Mouse (Mus musculus) liver, embryonic 13.5 days (tissue): Measurements from ENCODE around the gene Irs4. TPM values are rescaled to one million over a fixed set of nuclear protein-coding genes. Genes with fewer than 3 reads are reported as not detected.

Experiments
- ATAC-seq: fragments of 200-750 bp; cut with Nextera tagmentation; 2 replicates; pipeline ENCODE4 v1.8.0; 2017; ENCODE audit warnings: low read depth, mild to moderate bottlenecking, moderate number of reproducible peaks, moderate library complexity
- DNase-seq: peaks from one replicate; pipeline ENCODE4 v3.0.0; 2022
- H3K27ac ChIP-seq: fragments of 300-500 bp; sonication (generic); 2 replicates; pipeline ENCODE4 v1.5.1; 2015; ENCODE audit warnings: moderate library complexity, mild to moderate bottlenecking, inconsistent platforms
- H3K27me3 ChIP-seq: fragments of 300-500 bp; sonication (generic); 2 replicates; pipeline ENCODE4 v1.6.1; 2015; ENCODE audit warnings: mild to moderate bottlenecking, inconsistent platforms
- H3K36me3 ChIP-seq: fragments of 300-500 bp; sonication (generic); 2 replicates; pipeline ENCODE4 v1.6.1; 2015; ENCODE audit warnings: mild to moderate bottlenecking, inconsistent platforms
- H3K4me1 ChIP-seq: fragments of 300-500 bp; sonication (generic); replicated peaks from 2 replicates; pipeline ENCODE4 v1.6.1; 2015; ENCODE audit warnings: inconsistent platforms
- H3K4me2 ChIP-seq: fragments of 300-500 bp; sonication (generic); 2 replicates; pipeline ENCODE4 v1.6.1; 2015; ENCODE audit warnings: inconsistent platforms, mild to moderate bottlenecking, moderate library complexity
- H3K4me3 ChIP-seq: fragments of 300-500 bp; sonication (generic); replicated peaks from 2 replicates; pipeline ENCODE4 v1.5.1; 2015; ENCODE audit warnings: mild to moderate bottlenecking, inconsistent platforms
- H3K9ac ChIP-seq: fragments of 300-500 bp; sonication (generic); 2 replicates; pipeline ENCODE4 v1.6.1; 2015; ENCODE audit warnings: mild to moderate bottlenecking, inconsistent platforms
- H3K9me3 ChIP-seq: fragments of 300-500 bp; sonication (generic); replicated peaks from 2 replicates; pipeline ENCODE4 v1.6.1; 2016; ENCODE audit warnings: inconsistent platforms
- WGBS: fragments of 180-500 bp; shearing (Covaris S2); methylation state at CpG from one replicate; pipeline ENCODE4 v1.1.7; 2015; ENCODE audit not compliant: insufficient replicate concordance; 5-methylcytosine and 5-hydroxymethylcytosine counted together
- polyA plus RNA-seq: library from polyadenylated mRNA; unstranded; fragments of >200 nt; fragmentation: Nextera tagmentation; extraction: Ambion mirVana; gene quantifications from 2 replicates; pipeline ENCODE4 v1.2.1, GENCODE M21; 2015

The Irs4 gene
- not detected in 2 replicates for polyA plus RNA-seq

GRCm38 (mm10) chrX:141724937-141725918, at the start of gene Irs4:
Irs4 (minus strand) TSS chrX:141725263.
- Histone ChIP-seq H3K4me3 (peak within 1 kb of the TSS; percentile 21), H3K36me3 (no peaks in the 10 kb centered on the region), H3K27me3 (peaks cover 67% of the 10 kb centered on the region), H3K27ac (no peak within 1 kb of the TSS), H3K4me2 (peak within 1 kb of the TSS; percentile 32; the same call in 1 of the 2 replicates), H3K4me1 (no peaks in the 10 kb centered on the region), H3K9me3 (no peaks in the 10 kb centered on the region), H3K9ac (no peak within 1 kb of the TSS)
- ATAC-seq (no peak), DNase-seq (no peak)
- WGBS = 22% methylated on average over 42 of the region's 51 CpGs

GRCm38 (mm10) chrX:141750360-141750759, 25.3 kb upstream of the Irs4 start:
- Histone ChIP-seq H3K27ac (no peak overlapping the region), H3K9me3 (no peaks in the 10 kb centered on the region), H3K27me3 (no peaks in the 10 kb centered on the region), H3K4me3 (no peak overlapping the region), H3K4me1 (no peaks in the 10 kb centered on the region), H3K9ac (no peak overlapping the region), H3K36me3 (no peaks in the 10 kb centered on the region), H3K4me2 (no peak overlapping the region)
- WGBS = 36% methylated on average over 2 of the region's 2 CpGs
- no peak for DNase-seq
- no peak for ATAC-seq

- Histone ChIP-seq H3K4me3 (no peak overlapping the region), H3K9ac (no peak overlapping the region), H3K4me1 (no peaks in the 10 kb centered on the region), H3K27me3 (peaks cover 23% of the 10 kb centered on the region), H3K27ac (no peak overlapping the region), H3K9me3 (no peaks in the 10 kb centered on the region), H3K36me3 (no peaks in the 10 kb centered on the region), H3K4me2 (no peak overlapping the region)
- DNase-seq (no peak), ATAC-seq (no peak)
- 62% methylated on average over 5 of the region's 5 CpGs for WGBS
Measured at GRCm38 (mm10) chrX:141729570-141729969, 4.5 kb upstream of the Irs4 start.

- Histone ChIP-seq H3K9me3 (no peaks in the 10 kb centered on the region), H3K4me3 (peak overlapping the region; percentile 21), H3K9ac (no peak overlapping the region), H3K27ac (no peak overlapping the region), H3K36me3 (no peaks in the 10 kb centered on the region), H3K4me2 (peak overlapping the region; percentile 32; the same call in 1 of the 2 replicates), H3K4me1 (no peaks in the 10 kb centered on the region), H3K27me3 (peaks cover 70% of the 10 kb centered on the region)
- DNase-seq (no peak), ATAC-seq (no peak)
- WGBS = 19% methylated on average over 52 of the region's 52 CpGs
Measured at GRCm38 (mm10) chrX:141724391-141724891, 622 bp downstream of the Irs4 start.

- no peak for ATAC-seq
- Histone ChIP-seq H3K27me3 (peaks cover 70% of the 10 kb centered on the region), H3K4me3 (no peak overlapping the region), H3K4me2 (no peak overlapping the region), H3K36me3 (no peaks in the 10 kb centered on the region), H3K4me1 (no peaks in the 10 kb centered on the region), H3K9ac (no peak overlapping the region), H3K9me3 (no peaks in the 10 kb centered on the region), H3K27ac (no peak overlapping the region)
- no peak for DNase-seq
- WGBS = 26% methylated on average over 16 of the region's 16 CpGs
Measured at GRCm38 (mm10) chrX:141723936-141724335, 1.1 kb downstream of the Irs4 start.

- H3K27me3 ChIP-seq = peaks cover 66% of the 10 kb centered on the region
- H3K9me3 ChIP-seq = no peaks in the 10 kb centered on the region
- ATAC-seq (no peak), DNase-seq (no peak)
- H3K27ac ChIP-seq = no peak overlapping the region
- H3K4me3 ChIP-seq = peak overlapping the region; percentile 10; the same call in 1 of the 2 replicates
- H3K9ac ChIP-seq = no peak overlapping the region
- no peaks in the 10 kb centered on the region for H3K4me1 ChIP-seq
- no peaks in the 10 kb centered on the region for H3K36me3 ChIP-seq
- H3K4me2 ChIP-seq = peak overlapping the region; percentile 29; the same call in 1 of the 2 replicates
- 10% methylated on average over 27 of the region's 33 CpGs for WGBS
Measured at GRCm38 (mm10) chrX:141721725-141722124, 3.3 kb downstream of the Irs4 start.

Other genes starting within 250 kb of the Irs4 start
- gene Col4a5, start 249.9 kb downstream of the Irs4 start, polyA plus RNA-seq = 0.96 and 1.1 TPM in 2 replicates
- gene Gm15294, start 150.0 kb upstream of the Irs4 start, polyA plus RNA-seq = 0.21 TPM in 1 of 2 replicates, not detected in the other